Mouse (Mus musculus) spleen, embryonic (tissue): ENCODE results near the gene Cxcr5.

Source experiments
- CTCF ChIA-PET: fragments of 350-600 bp; sonication (Branson Sonifier 250); formaldehyde crosslinking; loops from one replicate; lab custom pipeline; 2022; lab: Charles Lee

Gene Cxcr5

GRCm38 (mm10) chr9:44589095-44589494 lies 27.4 kb upstream of the Cxcr5 start:
- CTCF ChIA-PET, result interaction anchor here (0.5 to 1.3 kb wide), 2 partner anchors 11 to 17 kb away, joined by 3 to 5 read pairs; no protein-coding TSS in a partner anchor

- CTCF ChIA-PET, result interaction anchor here (1.3 kb wide), 1 partner anchor 11 kb away, joined by 5 read pairs; no protein-coding TSS in a partner anchor
Observed at GRCm38 (mm10) chr9:44588605-44589004, 26.9 kb upstream of the Cxcr5 start.

GRCm38 (mm10) chr9:44587262-44588160 lies 25.8 kb upstream of the Cxcr5 start:
- CTCF ChIA-PET, result interaction anchor here (0.6 to 0.7 kb wide), 2 partner anchors 9 to 73 kb away, joined by 6 to 8 read pairs; no protein-coding TSS in a partner anchor

GRCm38 (mm10) chr9:44586640-44587261 lies 25.1 kb upstream of the Cxcr5 start:
- CTCF ChIA-PET, result interaction anchor here (0.6 kb wide), 1 partner anchor 73 kb away, joined by 8 read pairs; no protein-coding TSS in a partner anchor

- CTCF ChIA-PET, result interaction anchor here (0.6 kb wide), 1 partner anchor 24 kb away, joined by 6 read pairs; no protein-coding TSS in a partner anchor
Observed at GRCm38 (mm10) chr9:44582390-44582789, 20.7 kb upstream of the Cxcr5 start.

GRCm38 (mm10) chr9:44581423-44581822 lies 19.7 kb upstream of the Cxcr5 start:
- CTCF ChIA-PET, result interaction anchor here (0.6 to 1.3 kb wide), 5 partner anchors 10 to 102 kb away, joined by 3 to 4 read pairs (median 3); no protein-coding TSS in a partner anchor

- CTCF ChIA-PET, result interaction anchor here (0.6 to 1.3 kb wide), 5 partner anchors 9 to 674 kb away, joined by 3 to 20 read pairs (median 3); partner anchors contain the start of gene Cxcr5
Observed at GRCm38 (mm10) chr9:44580085-44580484, 18.4 kb upstream of the Cxcr5 start.

- CTCF ChIA-PET, result interaction anchor here (0.6 to 0.7 kb wide), 2 partner anchors 33 to 45 kb away, joined by 3 to 16 read pairs; no protein-coding TSS in a partner anchor
Observed at GRCm38 (mm10) chr9:44579392-44579791, 17.7 kb upstream of the Cxcr5 start.

GRCm38 (mm10) chr9:44576046-44576445 lies 14.4 kb upstream of the Cxcr5 start:
- CTCF ChIA-PET, result interaction anchor here (0.7 to 1.0 kb wide), 2 partner anchors 33 to 78 kb away, joined by 3 read pairs; no protein-coding TSS in a partner anchor

- CTCF ChIA-PET, result interaction anchor here (0.9 kb wide), 1 partner anchor 51 kb away, joined by 3 read pairs; no protein-coding TSS in a partner anchor
Observed at GRCm38 (mm10) chr9:44575095-44575494, 13.4 kb upstream of the Cxcr5 start.

- CTCF ChIA-PET, result interaction anchor here (0.6 kb wide), 1 partner anchor 13 kb away, joined by 3 read pairs; no protein-coding TSS in a partner anchor
Observed at GRCm38 (mm10) chr9:44573306-44573705, 11.6 kb upstream of the Cxcr5 start.

GRCm38 (mm10) chr9:44570939-44571382 lies 9.3 kb upstream of the Cxcr5 start:
- CTCF ChIA-PET, result interaction anchor here (1.3 to 1.6 kb wide), 2 partner anchors 10 to 45 kb away, joined by 3 to 6 read pairs; no protein-coding TSS in a partner anchor

- CTCF ChIA-PET, result interaction anchor here (0.6 to 1.4 kb wide), 6 partner anchors 9 to 54 kb away, joined by 3 to 4 read pairs (median 4); no protein-coding TSS in a partner anchor
Observed at GRCm38 (mm10) chr9:44568083-44568455, 6.4 kb upstream of the Cxcr5 start.

GRCm38 (mm10) chr9:44567338-44568082 lies 5.8 kb upstream of the Cxcr5 start:
- CTCF ChIA-PET, result interaction anchor here (0.6 to 1.4 kb wide), 6 partner anchors 10 to 91 kb away, joined by 3 to 4 read pairs (median 4); no protein-coding TSS in a partner anchor

- CTCF ChIA-PET, result interaction anchor here (0.6 to 1.5 kb wide), 2 partner anchors 39 to 55 kb away, joined by 3 to 14 read pairs; partner anchors contain the start of gene Ddx6
Observed at GRCm38 (mm10) chr9:44565367-44565766, 3.7 kb upstream of the Cxcr5 start.

- CTCF ChIA-PET, result no interaction called here
Observed at GRCm38 (mm10) chr9:44562936-44563335, 1.3 kb upstream of the Cxcr5 start.

- CTCF ChIA-PET, result interaction anchor here (0.7 kb wide), 1 partner anchor 61 kb away, joined by 4 read pairs; no protein-coding TSS in a partner anchor
Observed at GRCm38 (mm10) chr9:44552161-44552560, 9.5 kb downstream of the Cxcr5 start.

- CTCF ChIA-PET, result no interaction called here
Observed at GRCm38 (mm10) chr9:44551138-44551537, 10.5 kb downstream of the Cxcr5 start.

GRCm38 (mm10) chr9:44548412-44549152 lies 13.1 kb downstream of the Cxcr5 start:
- CTCF ChIA-PET, result no interaction called here
